Mouse (Mus musculus) brain, embryonic 14.5 days (tissue): Measurements from ENCODE around the gene Usp44.

ENCODE experiments used
- CTCF ChIP-seq: fragments of 200-500 bp; IDR thresholded peaks from 2 replicates; pipeline ENCODE4 v1.5.1; 2012; ENCODE audit warnings: inconsistent platforms, mild to moderate bottlenecking, moderate library complexity, borderline replicate concordance; ENCODE audit not compliant: insufficient read depth, insufficient read length; ENCODE audit errors: extremely low read depth
- POLR2A ChIP-seq: fragments of 200-500 bp; IDR thresholded peaks from 2 replicates; pipeline ENCODE4 v1.6.1; 2012; ENCODE audit warnings: mild to moderate bottlenecking, inconsistent platforms, borderline replicate concordance; ENCODE audit not compliant: poor library complexity, insufficient read depth, insufficient read length, severe bottlenecking; ENCODE audit errors: extremely low read depth

- TF ChIP-seq CTCF (no peak), POLR2A (no peak)
Observed at GRCm38 (mm10) chr10:93868401-93868800, 37.0 kb downstream of the Usp44 start.
